Mouse (Mus musculus) limb, embryonic 13.5 days (tissue): Measurements from ENCODE around the gene Cdyl. TPM values are rescaled to one million over a fixed set of nuclear protein-coding genes. Genes with fewer than 3 reads are reported as not detected.

Experiments
- ATAC-seq: fragments of 200-750 bp; cut with Nextera tagmentation; 2 replicates; pipeline ENCODE4 v1.8.0; 2017; ENCODE audit warnings: low read depth, moderate number of reproducible peaks, moderate TSS enrichment; ENCODE audit not compliant: low FRiP score
- H3K27ac ChIP-seq: fragments of 300-500 bp; sonication (generic); 2 replicates; pipeline ENCODE4 v1.5.1; 2015; ENCODE audit warnings: inconsistent platforms, mild to moderate bottlenecking, moderate library complexity
- H3K27me3 ChIP-seq: fragments of 300-500 bp; sonication (generic); 2 replicates; pipeline ENCODE4 v1.6.1; 2015; ENCODE audit warnings: mild to moderate bottlenecking, inconsistent platforms
- H3K36me3 ChIP-seq: fragments of 300-500 bp; sonication (generic); 2 replicates; pipeline ENCODE4 v1.6.1; 2015; ENCODE audit warnings: inconsistent platforms, mild to moderate bottlenecking, moderate library complexity
- H3K4me1 ChIP-seq: fragments of 300-500 bp; sonication (generic); 2 replicates; pipeline ENCODE4 v1.6.1; 2015; ENCODE audit warnings: inconsistent platforms
- H3K4me2 ChIP-seq: fragments of 300-500 bp; sonication (generic); replicated peaks from 2 replicates; pipeline ENCODE4 v1.6.1; 2015; ENCODE audit warnings: inconsistent platforms, mild to moderate bottlenecking, moderate library complexity
- H3K4me3 ChIP-seq: fragments of 300-500 bp; sonication (generic); 2 replicates; pipeline ENCODE4 v1.5.1; 2015; ENCODE audit warnings: moderate library complexity, mild to moderate bottlenecking, inconsistent platforms
- H3K9ac ChIP-seq: fragments of 300-500 bp; sonication (generic); 2 replicates; pipeline ENCODE4 v1.6.1; 2015; ENCODE audit warnings: mild to moderate bottlenecking, inconsistent platforms
- H3K9me3 ChIP-seq: fragments of 300-500 bp; sonication (generic); 2 replicates; pipeline ENCODE4 v1.6.1; 2016; ENCODE audit warnings: inconsistent platforms
- WGBS: fragments of 180-500 bp; shearing (Covaris S2); methylation state at CpG from one replicate; pipeline ENCODE4 v1.1.7; 2015; 5-methylcytosine and 5-hydroxymethylcytosine counted together
- polyA plus RNA-seq: library from polyadenylated mRNA; unstranded; fragments of >200 nt; fragmentation: Nextera tagmentation; extraction: Ambion mirVana; gene quantifications from 2 replicates; pipeline ENCODE4 v1.2.1, GENCODE M21; 2015

Gene Cdyl
- polyA plus RNA-seq, 1 experiment from 2014 or later: 15.2 TPM

- Histone ChIP-seq H3K27ac (no peak overlapping the region), H3K4me3 (no peak overlapping the region), H3K9ac (no peak overlapping the region), H3K9me3 (no peaks in the 10 kb centered on the region), H3K27me3 (no peaks in the 10 kb centered on the region), H3K4me2 (no peak overlapping the region), H3K4me1 (no peaks in the 10 kb centered on the region), H3K36me3 (no peaks in the 10 kb centered on the region)
- ATAC-seq: no peak
- WGBS: 78% methylated on average over 4 of the region's 4 CpGs
Observed at GRCm38 (mm10) chr13:35652851-35653250, 6.8 kb upstream of the Cdyl start.

- WGBS: 85% methylated on average over 2 of the region's 2 CpGs
- Histone ChIP-seq H3K27me3 (no peaks in the 10 kb centered on the region), H3K9ac (no peak overlapping the region), H3K36me3 (no peaks in the 10 kb centered on the region), H3K9me3 (no peaks in the 10 kb centered on the region), H3K4me2 (no peak overlapping the region), H3K4me1 (peaks cover 5% of the 10 kb centered on the region; the same call in 1 of the 2 replicates), H3K27ac (no peak overlapping the region), H3K4me3 (no peak overlapping the region)
- ATAC-seq: no peak
Observed at GRCm38 (mm10) chr13:35656853-35657252, 2.8 kb upstream of the Cdyl start.

GRCm38 (mm10) chr13:35665456-35665855 lies 5.8 kb downstream of the Cdyl start:
- Histone ChIP-seq H3K27me3 (no peaks in the 10 kb centered on the region), H3K4me3 (no peak overlapping the region), H3K4me2 (no peak overlapping the region), H3K27ac (no peak overlapping the region), H3K36me3 (no peaks in the 10 kb centered on the region), H3K4me1 (no peaks in the 10 kb centered on the region), H3K9me3 (no peaks in the 10 kb centered on the region), H3K9ac (no peak overlapping the region)
- WGBS: 84% methylated on average over 3 of the region's 3 CpGs
- no peak for ATAC-seq

GRCm38 (mm10) chr13:35669910-35670469 lies 10.4 kb downstream of the Cdyl start:
- no peak for ATAC-seq

GRCm38 (mm10) chr13:35670875-35671274 lies 11.2 kb downstream of the Cdyl start:
- peaks cover 2% of the 10 kb centered on the region for H3K4me1 ChIP-seq
- ATAC-seq: no peak
- H3K9me3 ChIP-seq: no peaks in the 10 kb centered on the region
- no peak overlapping the region for H3K4me3 ChIP-seq
- no peak overlapping the region for H3K27ac ChIP-seq
- no peak overlapping the region for H3K9ac ChIP-seq
- H3K27me3 ChIP-seq: no peaks in the 10 kb centered on the region
- WGBS: 72% methylated on average over 4 of the region's 4 CpGs
- no peaks in the 10 kb centered on the region for H3K36me3 ChIP-seq
- no peak overlapping the region for H3K4me2 ChIP-seq

More at GRCm38 (mm10) chr13:35669910-35670469, 10.4 kb downstream of the Cdyl start:
- H3K27ac ChIP-seq: no peak overlapping the region
- no peak overlapping the region for H3K4me2 ChIP-seq
- H3K4me3 ChIP-seq: no peak overlapping the region
- H3K27me3 ChIP-seq: no peaks in the 10 kb centered on the region
- H3K9ac ChIP-seq: no peak overlapping the region
- H3K4me1 ChIP-seq: no peaks in the 10 kb centered on the region
- H3K36me3 ChIP-seq: no peaks in the 10 kb centered on the region
- WGBS: 68% methylated on average over 4 of the region's 4 CpGs
- H3K9me3 ChIP-seq: no peaks in the 10 kb centered on the region

GRCm38 (mm10) chr13:35676921-35677320 lies 17.3 kb downstream of the Cdyl start:
- H3K9ac ChIP-seq: no peak overlapping the region
- no peak overlapping the region for H3K27ac ChIP-seq
- no peaks in the 10 kb centered on the region for H3K36me3 ChIP-seq
- ATAC-seq: no peak
- no peaks in the 10 kb centered on the region for H3K27me3 ChIP-seq
- H3K4me3 ChIP-seq: no peak overlapping the region
- H3K9me3 ChIP-seq: no peaks in the 10 kb centered on the region
- WGBS: 94% methylated on average over 1 of the region's 1 CpGs
- H3K4me2 ChIP-seq: no peak overlapping the region
- peaks cover 12% of the 10 kb centered on the region for H3K4me1 ChIP-seq

GRCm38 (mm10) chr13:35677433-35678051 lies 17.9 kb downstream of the Cdyl start:
- Histone ChIP-seq H3K4me2 (no peak overlapping the region), H3K9ac (no peak overlapping the region), H3K27me3 (no peaks in the 10 kb centered on the region), H3K9me3 (no peaks in the 10 kb centered on the region), H3K36me3 (no peaks in the 10 kb centered on the region), H3K27ac (no peak overlapping the region), H3K4me1 (peaks cover 12% of the 10 kb centered on the region), H3K4me3 (no peak overlapping the region)
- ATAC-seq: no peak
- 78% methylated on average over 7 of the region's 7 CpGs for WGBS

- H3K27me3 ChIP-seq: no peaks in the 10 kb centered on the region
- H3K36me3 ChIP-seq: no peaks in the 10 kb centered on the region
- H3K9ac ChIP-seq: no peak overlapping the region
- H3K27ac ChIP-seq: no peak overlapping the region
- peaks cover 12% of the 10 kb centered on the region for H3K4me1 ChIP-seq
- no peak overlapping the region for H3K4me3 ChIP-seq
- WGBS: 85% methylated on average over 6 of the region's 6 CpGs
- no peaks in the 10 kb centered on the region for H3K9me3 ChIP-seq
- ATAC-seq: no peak
- no peak overlapping the region for H3K4me2 ChIP-seq
Observed at GRCm38 (mm10) chr13:35678691-35679090, 19.1 kb downstream of the Cdyl start.

GRCm38 (mm10) chr13:35681361-35681760 lies 21.7 kb downstream of the Cdyl start:
- Histone ChIP-seq H3K4me3 (no peak overlapping the region), H3K4me1 (peaks cover 6% of the 10 kb centered on the region), H3K27ac (no peak overlapping the region), H3K9me3 (no peaks in the 10 kb centered on the region), H3K4me2 (no peak overlapping the region), H3K36me3 (no peaks in the 10 kb centered on the region), H3K27me3 (no peaks in the 10 kb centered on the region), H3K9ac (no peak overlapping the region)
- no peak for ATAC-seq
- WGBS: 81% methylated on average over 3 of the region's 3 CpGs

GRCm38 (mm10) chr13:35686273-35686672 lies 26.6 kb downstream of the Cdyl start:
- no peaks in the 10 kb centered on the region for H3K9me3 ChIP-seq
- H3K4me2 ChIP-seq: no peak overlapping the region
- H3K27ac ChIP-seq: no peak overlapping the region
- no peaks in the 10 kb centered on the region for H3K4me1 ChIP-seq
- no peak overlapping the region for H3K9ac ChIP-seq
- WGBS: 90% methylated on average over 8 of the region's 8 CpGs
- no peak for ATAC-seq
- H3K4me3 ChIP-seq: no peak overlapping the region
- H3K36me3 ChIP-seq: no peaks in the 10 kb centered on the region
- H3K27me3 ChIP-seq: no peaks in the 10 kb centered on the region

- Histone ChIP-seq H3K9me3 (no peaks in the 10 kb centered on the region), H3K36me3 (no peaks in the 10 kb centered on the region), H3K27me3 (no peaks in the 10 kb centered on the region), H3K4me2 (no peak overlapping the region), H3K27ac (no peak overlapping the region), H3K4me3 (no peak overlapping the region), H3K9ac (no peak overlapping the region), H3K4me1 (no peaks in the 10 kb centered on the region)
- ATAC-seq: no peak
- WGBS: 87% methylated on average over 3 of the region's 3 CpGs
Observed at GRCm38 (mm10) chr13:35689560-35689959, 29.9 kb downstream of the Cdyl start.

GRCm38 (mm10) chr13:35717658-35718057 lies 58.0 kb downstream of the Cdyl start:
- no peak overlapping the region for H3K4me2 ChIP-seq
- no peak overlapping the region for H3K9ac ChIP-seq
- no peak for ATAC-seq
- 86% methylated on average over 4 of the region's 4 CpGs for WGBS
- H3K9me3 ChIP-seq: no peaks in the 10 kb centered on the region
- no peaks in the 10 kb centered on the region for H3K4me1 ChIP-seq
- no peak overlapping the region for H3K4me3 ChIP-seq
- no peaks in the 10 kb centered on the region for H3K36me3 ChIP-seq
- H3K27me3 ChIP-seq: no peaks in the 10 kb centered on the region
- H3K27ac ChIP-seq: no peak overlapping the region

- no peak overlapping the region for H3K9ac ChIP-seq
- no peak overlapping the region for H3K4me2 ChIP-seq
- H3K9me3 ChIP-seq: no peaks in the 10 kb centered on the region
- no peaks in the 10 kb centered on the region for H3K27me3 ChIP-seq
- ATAC-seq: no peak
- no peaks in the 10 kb centered on the region for H3K36me3 ChIP-seq
- H3K27ac ChIP-seq: no peak overlapping the region
- H3K4me1 ChIP-seq: no peaks in the 10 kb centered on the region
- H3K4me3 ChIP-seq: no peak overlapping the region
- WGBS: 79% methylated on average over 6 of the region's 6 CpGs
Observed at GRCm38 (mm10) chr13:35719581-35719980, 59.9 kb downstream of the Cdyl start.
